Mouse (Mus musculus) MEL (cell line): Measurements from ENCODE around the gene Gm5127.

Source experiments
- CHD1 ChIP-seq: IDR thresholded peaks from 2 replicates; pipeline ENCODE4 v1.6.1; 2012; ENCODE audit warnings: low read depth, mild to moderate bottlenecking, inconsistent platforms, low read length, improper control_type of control experiment
- CTCF ChIP-seq, 3 experiments: IDR thresholded peaks in 2 of 3; conservative IDR thresholded peaks in 1 of 3; 2 replicates each; pipeline ENCODE4 v1.5.1; 2011 to 2012; ENCODE audit warnings: low read length in 3 of 3, low read depth in 2 of 3, mild to moderate bottlenecking in 2 of 3, improper control_type of control experiment in 1 of 3, inconsistent platforms in 1 of 3, mixed read lengths in 1 of 3, moderate library complexity in 1 of 3; ENCODE audit not compliant: control insufficient read depth in 1 of 3, insufficient read depth in 1 of 3, poor library complexity in 1 of 3, severe bottlenecking in 1 of 3
- EP300 ChIP-seq, 2 experiments: IDR thresholded peaks; 2 replicates each; pipeline ENCODE4 v1.6.1; 2011; ENCODE audit warnings: improper control_type of control experiment in 2 of 2, low read length in 2 of 2, low read depth in 1 of 2, mild to moderate bottlenecking in 1 of 2
- MAZ ChIP-seq: IDR thresholded peaks from 2 replicates; pipeline ENCODE4 v1.6.1; 2012; ENCODE audit warnings: low read depth, mild to moderate bottlenecking, inconsistent platforms, low read length, improper control_type of control experiment
- POLR2A ChIP-seq, 2 experiments: IDR thresholded peaks; 2 replicates each; pipeline ENCODE4 v1.6.1; 2011 to 2012; ENCODE audit warnings: low read length in 2 of 2, mild to moderate bottlenecking in 2 of 2, control low read depth in 1 of 2, improper control_type of control experiment in 1 of 2, low read depth in 1 of 2, moderate library complexity in 1 of 2; ENCODE audit not compliant: control insufficient read depth in 1 of 2, insufficient read depth in 1 of 2, poor library complexity in 1 of 2
- SMC3 ChIP-seq: IDR thresholded peaks from 2 replicates; pipeline ENCODE4 v1.6.1; 2011; ENCODE audit warnings: low read depth, low read length, improper control_type of control experiment
- USF2 ChIP-seq, 2 experiments: IDR thresholded peaks; 2 replicates each; pipeline ENCODE4 v1.6.1; 2011 to 2012; ENCODE audit warnings: improper control_type of control experiment in 2 of 2, low read length in 2 of 2, borderline replicate concordance in 1 of 2, inconsistent platforms in 1 of 2, low read depth in 1 of 2, mild to moderate bottlenecking in 1 of 2; ENCODE audit not compliant: insufficient read depth in 1 of 2
- ZC3H11A ChIP-seq: IDR thresholded peaks from 2 replicates; pipeline ENCODE4 v1.6.1; 2012; ENCODE audit warnings: low read depth, mild to moderate bottlenecking, inconsistent platforms, low read length, improper control_type of control experiment

GRCm38 (mm10) chrX:106742241-106742640, 159.3 kb downstream of the Gm5127 start:
- no peak for TF ChIP-seq SMC3
- no peak for TF ChIP-seq USF2 (IDR thresholded peaks at IDR 0.05; ENCODE audit: borderline replicate concordance in 1 of 2, insufficient read depth in 1 of 2, low read depth in 1 of 2, low read length in 2 of 2)
- TF ChIP-seq EP300 (IDR thresholded peaks at IDR 0.05; ENCODE audit: low read depth in 1 of 2, low read length in 2 of 2), result no peak
- no peak for TF ChIP-seq ZC3H11A
- TF ChIP-seq CTCF (IDR thresholded peaks at IDR 0.05 in 2 of 3, conservative IDR thresholded peaks at IDR 0.05 in 1 of 3; ENCODE audit: control insufficient read depth in 1 of 3, insufficient read depth in 1 of 3, low read depth in 2 of 3, low read length in 3 of 3, poor library complexity in 1 of 3, severe bottlenecking in 1 of 3), result no peak
- no peak for TF ChIP-seq CHD1
- TF ChIP-seq POLR2A (IDR thresholded peaks at IDR 0.05; ENCODE audit: control insufficient read depth in 1 of 2, insufficient read depth in 1 of 2, low read depth in 1 of 2, low read length in 2 of 2, poor library complexity in 1 of 2), result no peak
- no peak for TF ChIP-seq MAZ
